Mouse (Mus musculus) kidney, adult 9 months (tissue): Measurements from ENCODE around the gene Speg.

Experiments
- DNase-seq: peaks from one replicate; pipeline ENCODE4 v3.0.0; 2022

The Speg gene

GRCm38 (mm10) chr1:75374950-75375936, at the start of gene Speg:
Speg (plus strand) TSS chr1:75375297.
- no peak for DNase-seq

- DNase-seq: no peak
Measured at GRCm38 (mm10) chr1:75327461-75327860, 47.6 kb upstream of the Speg start.

GRCm38 (mm10) chr1:75331271-75331670, 43.8 kb upstream of the Speg start:
- DNase-seq: no peak

GRCm38 (mm10) chr1:75336461-75336860, 38.6 kb upstream of the Speg start:
- no peak for DNase-seq

- no peak for DNase-seq
Measured at GRCm38 (mm10) chr1:75337097-75337496, 38.0 kb upstream of the Speg start.

GRCm38 (mm10) chr1:75338091-75338694, 36.9 kb upstream of the Speg start:
- no peak for DNase-seq

GRCm38 (mm10) chr1:75339337-75339736, 35.8 kb upstream of the Speg start:
- DNase-seq: no peak

- no peak for DNase-seq
Measured at GRCm38 (mm10) chr1:75340519-75340918, 34.6 kb upstream of the Speg start.

GRCm38 (mm10) chr1:75342874-75343416, 32.2 kb upstream of the Speg start:
- peak; percentile 82 for DNase-seq

- DNase-seq: peak; percentile 35
Measured at GRCm38 (mm10) chr1:75344291-75345035, 30.6 kb upstream of the Speg start.

GRCm38 (mm10) chr1:75345036-75345935, 29.8 kb upstream of the Speg start:
- no peak for DNase-seq

- no peak for DNase-seq
Measured at GRCm38 (mm10) chr1:75347279-75347678, 27.8 kb upstream of the Speg start.

GRCm38 (mm10) chr1:75349275-75349674, 25.8 kb upstream of the Speg start:
- no peak for DNase-seq

- DNase-seq: peak; percentile 68
Measured at GRCm38 (mm10) chr1:75357261-75357660, 17.8 kb upstream of the Speg start.

- no peak for DNase-seq
Measured at GRCm38 (mm10) chr1:75358009-75358408, 17.1 kb upstream of the Speg start.

GRCm38 (mm10) chr1:75359346-75359745, 15.8 kb upstream of the Speg start:
- no peak for DNase-seq

- no peak for DNase-seq
Measured at GRCm38 (mm10) chr1:75360112-75361031, 14.7 kb upstream of the Speg start, which contains the start of gene Des. Des (plus strand) TSS chr1:75360329.

- DNase-seq: no peak
Measured at GRCm38 (mm10) chr1:75361123-75361522, 14.0 kb upstream of the Speg start.

- DNase-seq: no peak
Measured at GRCm38 (mm10) chr1:75361750-75362149, 13.3 kb upstream of the Speg start.

- no peak for DNase-seq
Measured at GRCm38 (mm10) chr1:75363868-75364267, 11.2 kb upstream of the Speg start.
